Mouse (Mus musculus): ENCODE measurements around the gene Sec14l3. TPM values are rescaled to one million over a fixed set of nuclear protein-coding genes. Genes with fewer than 3 reads are reported as not detected.

Sec14l3 gene
- total and polyA plus RNA-seq, 3 experiments = not detected

DNA sequence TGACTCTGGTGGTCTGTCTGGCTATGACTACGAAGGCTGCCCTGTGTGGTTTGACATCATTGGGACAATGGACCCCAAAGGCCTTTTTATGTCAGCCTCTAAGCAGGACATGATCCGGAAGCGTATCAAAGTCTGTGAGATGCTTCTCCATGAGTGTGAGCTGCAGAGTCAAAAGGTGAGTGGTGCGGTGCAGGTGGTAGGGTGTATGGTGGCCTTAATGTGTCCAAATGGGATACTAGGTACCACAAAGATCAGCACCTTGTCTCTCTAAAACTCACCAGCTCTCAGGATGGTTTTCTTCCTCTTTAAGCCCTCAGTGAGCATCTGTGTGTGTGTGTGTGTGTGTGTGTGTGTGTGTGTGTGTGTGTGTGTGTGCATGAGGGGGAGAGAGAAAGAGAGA is 24.7 kb upstream of the Sec14l3 start:
- no peaks in the 10 kb centered on the region for H3K36me3 ChIP-seq (ENCODE audit: control insufficient read depth in 1 of 2, insufficient read depth in 2 of 2, low read length in 2 of 2)
- no peak overlapping the region for H3K27ac ChIP-seq (ENCODE audit: control insufficient read depth, low read depth, low read length)
- no peak for TF ChIP-seq TCF12 (IDR thresholded peaks at IDR 0.05; ENCODE audit: low read depth, low read length)
- TF ChIP-seq USF2 (IDR thresholded peaks at IDR 0.05; ENCODE audit: borderline replicate concordance in 1 of 2, insufficient read depth in 1 of 2, low read depth in 1 of 2, low read length in 2 of 2) = no peak
- TF ChIP-seq SIN3A (IDR thresholded peaks at IDR 0.05; ENCODE audit: low read length) = no peak
- no peak for TF ChIP-seq GATA1 (IDR thresholded peaks at IDR 0.05; ENCODE audit: low read depth, low read length)
- no peak for TF ChIP-seq MAZ (IDR thresholded peaks at IDR 0.05; ENCODE audit: low read depth, low read length)
- no peaks in the 10 kb centered on the region for H3K9me3 ChIP-seq (replicated peaks; ENCODE audit: insufficient read depth, low read length)
- H3K27me3 ChIP-seq (ENCODE audit: control insufficient read depth in 1 of 2, insufficient read depth in 2 of 2, low read length in 2 of 2) = peaks cover 0 to 2% of the 10 kb centered on the region in 2 experiments; a peak in 3 of 4 replicates
- H3K4me3 ChIP-seq (ENCODE audit: control insufficient read depth in 1 of 2, insufficient read depth in 1 of 2, low read depth in 2 of 2, low read length in 2 of 2) = no peak overlapping the region
- no peak for DNase-seq (ENCODE audit: low read depth, low spot score)
- no peak overlapping the region for H3K9ac ChIP-seq (ENCODE audit: control insufficient read depth, low read depth, low read length, poor library complexity, severe bottlenecking)
- H3K4me1 ChIP-seq (ENCODE audit: control insufficient read depth in 1 of 2, insufficient read depth in 2 of 2, low read length in 2 of 2) = peaks cover 0 to under 1% of the 10 kb centered on the region in 2 experiments; a peak in 1 of 4 replicates
- H3K79me2 ChIP-seq (ENCODE audit: control insufficient read depth, insufficient read depth, low read length, poor library complexity) = no peaks in the 10 kb centered on the region

DNA sequence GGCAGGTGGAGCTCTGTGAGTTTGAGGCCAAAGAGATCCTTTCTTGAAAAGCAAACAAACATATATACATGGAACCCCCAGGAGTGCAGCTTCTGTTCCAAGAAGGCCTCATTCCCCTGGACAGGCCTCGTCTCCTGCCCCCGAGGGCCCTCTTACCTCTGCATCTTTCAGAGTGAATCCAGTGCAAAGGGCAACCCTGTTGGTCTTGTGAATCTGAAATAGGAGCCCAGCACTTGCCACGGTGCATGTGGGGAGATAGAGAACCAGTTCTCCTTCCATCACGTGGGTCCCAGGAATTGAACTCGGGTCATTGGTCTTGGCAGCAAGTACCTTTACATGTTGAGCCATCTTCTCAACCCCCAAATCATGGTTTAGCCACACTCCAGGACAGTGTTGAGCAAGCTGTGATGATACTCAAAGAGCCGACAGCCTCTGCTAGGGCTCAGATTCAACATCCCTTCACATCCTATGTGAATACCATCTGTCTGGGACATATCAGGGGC is 23.5 kb upstream of the Sec14l3 start:
- Histone ChIP-seq H3K4me3 (ENCODE audit: control insufficient read depth in 1 of 2, insufficient read depth in 1 of 2, low read depth in 2 of 2, low read length in 2 of 2) (no peak overlapping the region), H3K27ac (ENCODE audit: control insufficient read depth, low read depth, low read length) (no peak overlapping the region), H3K79me2 (ENCODE audit: control insufficient read depth, insufficient read depth, low read length, poor library complexity) (no peaks in the 10 kb centered on the region), H3K36me3 (ENCODE audit: control insufficient read depth in 1 of 2, insufficient read depth in 2 of 2, low read length in 2 of 2) (no peaks in the 10 kb centered on the region), H3K4me1 (ENCODE audit: control insufficient read depth in 1 of 2, insufficient read depth in 2 of 2, low read length in 2 of 2) (no peaks in the 10 kb centered on the region), H3K9me3 (replicated peaks; ENCODE audit: insufficient read depth, low read length) (no peaks in the 10 kb centered on the region), H3K27me3 (ENCODE audit: control insufficient read depth in 1 of 2, insufficient read depth in 2 of 2, low read length in 2 of 2) (peaks cover 0 to 2% of the 10 kb centered on the region in 2 experiments; a peak in 3 of 4 replicates), H3K9ac (ENCODE audit: control insufficient read depth, low read depth, low read length, poor library complexity, severe bottlenecking) (no peak overlapping the region)
- DNase-seq (ENCODE audit: low read depth, low spot score) = no peak
- TF ChIP-seq EP300 (IDR thresholded peaks at IDR 0.05; ENCODE audit: low read depth in 1 of 2, low read length in 2 of 2) = no peak
- TF ChIP-seq MXI1 (IDR thresholded peaks at IDR 0.05; ENCODE audit: low read depth, low read length) = no peak
- no peak for TF ChIP-seq ZKSCAN1 (IDR thresholded peaks at IDR 0.05; ENCODE audit: low read depth, low read length)
- TF ChIP-seq SIN3A (IDR thresholded peaks at IDR 0.05; ENCODE audit: low read length) = no peak
- no peak for TF ChIP-seq E2F4 (IDR thresholded peaks at IDR 0.05; ENCODE audit: borderline replicate concordance, low read depth, low read length)
- no peak for TF ChIP-seq JUND (IDR thresholded peaks at IDR 0.05; ENCODE audit: low read depth, low read length)
- TF ChIP-seq RAD21 (IDR thresholded peaks at IDR 0.05; ENCODE audit: low read depth, low read length) = no peak
- TF ChIP-seq HCFC1 (IDR thresholded peaks at IDR 0.05; ENCODE audit: low read depth, low read length) = no peak
- TF ChIP-seq MAX (IDR thresholded peaks at IDR 0.05; ENCODE audit: low read length) = no peak
- TF ChIP-seq GATA1 (IDR thresholded peaks at IDR 0.05; ENCODE audit: low read depth, low read length) = no peak
- no peak for TF ChIP-seq ZMIZ1 (IDR thresholded peaks at IDR 0.05; ENCODE audit: low read depth, low read length)
- no peak for TF ChIP-seq POLR2AphosphoS5 (IDR thresholded peaks at IDR 0.05; ENCODE audit: borderline replicate concordance, low read depth, low read length)
- TF ChIP-seq ZNF384 (IDR thresholded peaks at IDR 0.05; ENCODE audit: low read depth, low read length) = no peak
- TF ChIP-seq GABPA (IDR thresholded peaks at IDR 0.05; ENCODE audit: low read depth, low read length) = no peak
- no peak for TF ChIP-seq MAFK (IDR thresholded peaks at IDR 0.05; ENCODE audit: borderline replicate concordance, low read depth, low read length)
- no peak for TF ChIP-seq BHLHE40 (IDR thresholded peaks at IDR 0.05; ENCODE audit: borderline replicate concordance, low read depth, low read length)
- no peak for TF ChIP-seq TBP (IDR thresholded peaks at IDR 0.05; ENCODE audit: low read depth, low read length)
- no peak for TF ChIP-seq NELFE (IDR thresholded peaks at IDR 0.05; ENCODE audit: low read depth, low read length)
- TF ChIP-seq ZC3H11A (IDR thresholded peaks at IDR 0.05; ENCODE audit: low read depth, low read length) = no peak
